Mouse (Mus musculus) bone marrow, adult 2 months (tissue): Measurements from ENCODE around the gene Fto.

Experiments used
- CTCF ChIP-seq: fragments of 200-500 bp; IDR thresholded peaks from 2 replicates; pipeline ENCODE4 v1.5.1; 2011; ENCODE audit warnings: low read length, control low read depth; ENCODE audit not compliant: control insufficient read depth, insufficient read depth
- POLR2A ChIP-seq: fragments of 200-500 bp; IDR thresholded peaks from 2 replicates; pipeline ENCODE4 v1.6.1; 2011; ENCODE audit warnings: low read depth, mild to moderate bottlenecking, control low read depth, low read length, borderline replicate concordance; ENCODE audit not compliant: control insufficient read depth

GRCm38 (mm10) chr8:91338389-91339154, 25.2 kb downstream of the Fto start:
- no peak for TF ChIP-seq CTCF
- no peak for TF ChIP-seq POLR2A
